Mouse (Mus musculus): ENCODE measurements around the gene Cobll1. TPM values are rescaled to one million over a fixed set of nuclear protein-coding genes. Genes with fewer than 3 reads are reported as not detected.
A peak's percentile ranks its signal among the peaks of the same experiment; 100 is the strongest.

Cobll1 gene
- total RNA-seq, 4 experiments from 2014 or later = 10.6 to 12.1 (median 10.7) TPM

- DNase-seq (ENCODE audit: low spot score in 2 of 2) = no peak
Observed at GRCm38 (mm10) chr2:65095571-65095970, 143.6 kb downstream of the Cobll1 start.

DNA sequence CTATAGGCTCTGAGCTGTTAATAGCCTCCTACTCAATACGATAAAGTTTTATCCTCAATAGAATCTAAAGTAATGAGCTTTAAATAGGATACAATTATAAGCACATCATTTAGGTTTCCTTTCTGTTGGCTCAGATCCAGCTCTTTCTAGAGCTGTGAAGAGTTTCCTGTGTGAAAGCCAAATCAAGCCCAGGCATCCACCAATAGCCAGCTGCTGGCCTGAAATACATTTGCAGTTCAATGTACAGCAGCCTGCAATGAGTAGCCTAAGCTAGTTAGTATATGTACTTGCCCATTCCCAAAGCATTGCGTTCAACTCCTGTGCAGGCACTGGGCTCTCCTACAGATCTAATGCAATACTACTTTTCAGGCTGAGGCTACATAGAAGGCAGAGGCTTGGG, 145.2 kb downstream of the Cobll1 start:
- no peak for DNase-seq (ENCODE audit: low spot score in 2 of 2)

- no peak for DNase-seq (ENCODE audit: low spot score in 2 of 2)
Observed at GRCm38 (mm10) chr2:65090986-65091385, 148.2 kb downstream of the Cobll1 start.

- DNase-seq (ENCODE audit: low spot score in 2 of 2) = no peak
Observed at GRCm38 (mm10) chr2:65087197-65087596, 152.0 kb downstream of the Cobll1 start.

- no peak for DNase-seq (ENCODE audit: low spot score in 2 of 2)
Observed at GRCm38 (mm10) chr2:65083411-65083810, 155.8 kb downstream of the Cobll1 start.

GRCm38 (mm10) chr2:65077544-65077943, 161.7 kb downstream of the Cobll1 start:
- peak; percentile 35 to 49 for DNase-seq (ENCODE audit: low spot score in 2 of 2)

- DNase-seq (ENCODE audit: low spot score in 2 of 2) = no peak
Observed at GRCm38 (mm10) chr2:65075840-65076239, 163.4 kb downstream of the Cobll1 start.

GRCm38 (mm10) chr2:65075431-65075830, 163.8 kb downstream of the Cobll1 start:
- DNase-seq (ENCODE audit: low spot score in 2 of 2) = no peak

DNA sequence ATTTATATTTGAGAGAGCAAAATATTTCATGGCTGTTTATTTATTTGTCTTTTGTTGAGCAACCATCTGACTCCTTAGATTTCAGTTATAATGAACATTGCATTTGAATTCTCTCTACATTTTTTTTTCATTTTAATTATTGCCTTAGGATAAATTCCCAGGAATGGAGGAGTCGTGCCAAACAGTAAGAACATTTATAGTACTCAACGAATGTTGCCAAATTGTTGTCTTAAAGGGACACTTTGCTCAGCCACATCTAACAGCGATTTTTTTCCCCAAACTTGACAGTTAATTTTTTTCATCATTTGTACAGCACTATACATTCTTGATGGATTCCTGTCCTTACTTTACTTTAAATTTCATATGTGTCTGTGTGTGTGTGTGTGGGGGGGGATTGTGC, 167.0 kb downstream of the Cobll1 start:
- no peak for DNase-seq (ENCODE audit: low spot score in 2 of 2)

DNA sequence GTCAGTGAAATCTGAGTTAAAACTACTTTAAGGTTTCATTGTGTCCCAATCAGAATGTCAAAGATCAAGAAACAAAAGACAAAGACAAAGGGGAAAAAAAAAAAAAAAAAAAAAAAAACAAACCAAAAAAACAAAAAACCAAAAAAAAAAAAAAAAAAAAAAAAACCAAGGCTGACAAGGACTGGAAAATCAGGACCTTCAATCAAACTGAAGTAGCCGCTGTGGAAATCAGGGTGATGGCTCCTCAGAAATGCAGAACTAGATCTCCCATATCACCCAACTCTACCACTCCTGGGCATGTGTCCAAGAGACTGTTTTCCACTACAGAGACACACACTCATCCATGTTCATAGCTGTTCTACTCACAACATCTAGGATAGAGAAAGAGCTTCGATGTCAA, 185.4 kb downstream of the Cobll1 start:
- no peak for DNase-seq (ENCODE audit: low spot score in 2 of 2)

DNA sequence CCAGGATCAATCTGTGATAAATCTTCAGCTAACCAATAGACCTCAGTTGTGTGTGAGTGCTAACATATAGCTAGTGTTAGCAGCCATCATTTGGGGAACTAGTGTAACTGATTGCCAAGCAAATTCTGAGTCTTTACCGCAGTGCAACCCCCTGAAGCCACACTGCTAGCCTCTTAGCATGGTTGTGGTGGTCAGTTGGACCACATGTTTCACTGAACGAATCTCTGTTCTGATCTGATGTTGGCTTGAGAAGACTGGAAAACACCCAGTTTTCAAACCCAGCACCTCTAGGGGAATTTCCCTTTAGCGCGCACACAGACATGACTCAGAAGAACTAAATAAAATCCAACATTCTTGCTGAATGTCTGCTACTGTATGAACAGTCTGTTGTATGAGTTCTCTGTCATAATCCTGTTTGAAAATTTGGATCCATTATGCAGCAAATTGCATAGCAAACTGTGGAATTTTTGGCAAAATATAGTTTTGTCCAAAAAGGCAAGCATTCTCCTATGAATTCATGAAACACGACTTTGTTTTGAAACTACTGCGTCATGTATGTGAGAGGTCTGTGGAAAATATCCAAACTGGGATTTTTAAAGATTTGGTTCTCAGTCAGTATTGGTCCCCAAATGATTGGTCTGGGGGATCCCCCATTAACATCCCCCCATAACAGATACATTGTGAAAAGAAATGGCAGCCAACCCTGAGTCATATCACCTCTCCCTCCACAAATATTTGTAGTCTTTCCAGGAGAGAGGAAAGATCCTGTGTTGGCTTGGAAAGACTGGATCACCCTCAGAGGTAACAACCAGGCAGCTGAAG, 186.8 kb downstream of the Cobll1 start:
- no peak for DNase-seq (ENCODE audit: low spot score in 2 of 2)

DNA sequence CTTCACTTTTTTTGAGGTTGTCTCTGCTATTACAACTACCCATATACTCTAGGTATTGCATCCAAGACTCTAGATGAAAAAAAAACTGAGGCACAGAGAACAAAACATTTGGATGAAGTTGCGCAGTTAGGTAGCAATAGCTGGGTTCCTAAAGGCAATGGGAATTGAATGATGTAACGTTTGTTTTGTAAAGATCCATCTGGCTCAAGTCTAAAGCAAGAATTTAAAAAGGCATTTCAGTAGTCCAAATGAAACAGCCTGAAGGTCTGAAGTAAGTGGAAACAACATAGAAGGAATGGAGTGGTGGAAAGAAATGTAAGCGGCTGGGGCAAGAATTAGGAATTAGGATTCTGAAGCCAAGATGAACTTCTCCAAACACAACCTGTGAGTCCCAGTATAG, 188.4 kb downstream of the Cobll1 start:
- DNase-seq (ENCODE audit: low spot score in 2 of 2) = no peak

DNA sequence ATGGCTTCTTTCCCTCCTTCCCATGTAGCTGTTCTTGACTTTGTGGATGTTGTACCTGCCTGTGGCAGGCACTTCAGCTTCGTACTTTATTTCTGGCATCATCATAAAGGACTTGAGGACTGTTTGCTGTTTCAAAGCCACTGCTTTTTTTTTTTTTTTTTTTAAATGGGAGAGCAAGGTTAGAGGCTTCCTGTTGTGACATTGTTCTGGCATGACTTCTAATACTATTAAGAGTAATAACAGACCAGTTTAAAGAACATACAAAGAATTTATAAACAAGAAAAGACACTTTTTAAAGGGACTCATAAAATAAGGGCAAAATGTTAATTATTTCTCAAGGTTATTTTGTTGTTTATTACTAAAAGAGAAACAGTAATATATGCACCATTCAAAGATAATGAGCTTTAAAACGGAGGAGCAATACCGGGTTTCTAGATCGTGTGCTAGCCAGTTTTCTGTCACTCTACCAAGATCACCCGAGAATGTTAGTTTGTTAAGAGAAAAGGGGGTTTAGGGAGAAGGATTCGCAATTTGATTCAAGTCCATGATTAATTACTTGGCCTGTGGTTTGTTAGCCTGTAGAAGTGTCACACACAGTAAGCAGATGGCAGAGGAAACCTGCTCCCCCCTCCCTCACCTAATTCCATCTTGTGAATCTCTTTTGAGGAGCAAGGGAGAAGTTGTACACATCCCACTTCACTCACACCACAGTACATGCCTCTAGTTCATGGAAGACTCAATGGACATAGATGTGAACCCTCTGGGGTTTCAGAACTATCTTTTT, 190.8 kb downstream of the Cobll1 start:
- no peak for DNase-seq (ENCODE audit: low spot score in 2 of 2)

Other genes with a start within 250 kb of the Cobll1 start
- 10 to 100 TPM; 35.7 to 39.5 (median 38.1) TPM for gene Grb14, start 214.4 kb downstream of the Cobll1 start, total RNA-seq (2022)
- gene Slc38a11, start 124.6 kb upstream of the Cobll1 start, total RNA-seq (2022) = 1 to 10 TPM; 2.6 to 4.7 (median 3.2) TPM

All from layer of hippocampus, adult 8-10 months (tissue).